Mouse (Mus musculus): ENCODE results near the gene Nfil3. TPM values are rescaled to one million over a fixed set of nuclear protein-coding genes. Genes with fewer than 3 reads are reported as not detected.

Gene Nfil3
- total RNA-seq (2021): 10 to 100 TPM; 12.2 to 13.8 TPM
- long read RNA-seq, experiment 1, transcript Nfil3-201 (2 exons, 2,026 nt): major isoform, 13 of 19 reads
- long read RNA-seq, experiment 1, partial matches to known transcripts: 0 of 19 reads
- long read RNA-seq, experiment 1, other reads (novel, unspliced or antisense): 6 of 19 reads
- long read RNA-seq, experiment 2, transcript Nfil3-201 (2 exons, 2,026 nt): major isoform, 13 of 18 reads
- long read RNA-seq, experiment 2, partial matches to known transcripts: 0 of 18 reads
- long read RNA-seq, experiment 2, other reads (novel, unspliced or antisense): 5 of 18 reads

GRCm38 (mm10) chr13:52980951-52981421, at the start of gene Nfil3:
TSS of gene Nfil3 (minus strand) at chr13:52981073.
- peak; percentile 76 to 79 for DNase-seq (ENCODE audit: low spot score in 2 of 2)
- intact Hi-C loops (cut with DNase I): loop anchor here (1.0 to 10.0 kb wide), 5 partner anchors 52 to 269 kb away; partner anchors contain the start of gene Auh

GRCm38 (mm10) chr13:53024285-53024684, 43.4 kb upstream of the Nfil3 start:
- no peak for DNase-seq (ENCODE audit: low spot score in 2 of 2)
- intact Hi-C loops (cut with DNase I): no loop called here

- DNase-seq (ENCODE audit: low spot score in 2 of 2): no peak
- intact Hi-C loops (cut with DNase I): no loop called here
These were observed 39.4 kb upstream of the Nfil3 start for GRCm38 (mm10) chr13:53020282-53020681.

- DNase-seq (ENCODE audit: low spot score in 2 of 2): no peak
- intact Hi-C loops (cut with DNase I): no loop called here
These were observed 38.7 kb upstream of the Nfil3 start for GRCm38 (mm10) chr13:53019532-53019931.

- intact Hi-C loops (cut with DNase I): no loop called here
These were observed 38.1 kb upstream of the Nfil3 start for GRCm38 (mm10) chr13:53018976-53019375.

GRCm38 (mm10) chr13:53017983-53018382, 37.1 kb upstream of the Nfil3 start:
- intact Hi-C loops (cut with DNase I): no loop called here
- no peak for DNase-seq (ENCODE audit: low spot score in 2 of 2)

More at GRCm38 (mm10) chr13:53018976-53019375, 38.1 kb upstream of the Nfil3 start:
- DNase-seq (ENCODE audit: low spot score in 2 of 2): no peak

GRCm38 (mm10) chr13:53017117-53017516, 36.2 kb upstream of the Nfil3 start:
- intact Hi-C loops (cut with DNase I): no loop called here
- no peak for DNase-seq (ENCODE audit: low spot score in 2 of 2)

- DNase-seq (ENCODE audit: low spot score in 2 of 2): peak; percentile 25 to 46
- intact Hi-C loops (cut with DNase I): no loop called here
These were observed 30.6 kb upstream of the Nfil3 start for GRCm38 (mm10) chr13:53011426-53011825.

GRCm38 (mm10) chr13:53008489-53009184, 27.8 kb upstream of the Nfil3 start:
- intact Hi-C loops (cut with DNase I): no loop called here
- DNase-seq (ENCODE audit: low spot score in 2 of 2): peak in 1 of 2 experiments; percentile 22

GRCm38 (mm10) chr13:53007781-53008180, 26.9 kb upstream of the Nfil3 start:
- intact Hi-C loops (cut with DNase I): no loop called here
- peak in 1 of 2 experiments; percentile 14 for DNase-seq (ENCODE audit: low spot score in 2 of 2)

GRCm38 (mm10) chr13:53003286-53003685, 22.4 kb upstream of the Nfil3 start:
- intact Hi-C loops (cut with DNase I): no loop called here
- no peak for DNase-seq (ENCODE audit: low spot score in 2 of 2)

- intact Hi-C loops (cut with DNase I): no loop called here
- DNase-seq (ENCODE audit: low spot score in 2 of 2): no peak
These were observed 20.6 kb upstream of the Nfil3 start for GRCm38 (mm10) chr13:53001511-53001935.

- intact Hi-C loops (cut with DNase I): no loop called here
- DNase-seq (ENCODE audit: low spot score in 2 of 2): no peak
These were observed 19.6 kb upstream of the Nfil3 start for GRCm38 (mm10) chr13:53000481-53000880.

- DNase-seq (ENCODE audit: low spot score in 2 of 2): no peak
- intact Hi-C loops (cut with DNase I): loop anchor here (5.0 kb wide), 1 partner anchor 89 kb away; no protein-coding TSS in a partner anchor
These were observed 17.7 kb upstream of the Nfil3 start for GRCm38 (mm10) chr13:52998541-52998940.

GRCm38 (mm10) chr13:52997806-52998205, 16.9 kb upstream of the Nfil3 start:
- intact Hi-C loops (cut with DNase I): loop anchor here (5.0 kb wide), 1 partner anchor 89 kb away; no protein-coding TSS in a partner anchor
- no peak for DNase-seq (ENCODE audit: low spot score in 2 of 2)

- no peak for DNase-seq (ENCODE audit: low spot score in 2 of 2)
- intact Hi-C loops (cut with DNase I): loop anchor here (5.0 kb wide), 1 partner anchor 91 kb away; no protein-coding TSS in a partner anchor
These were observed 15.3 kb upstream of the Nfil3 start for GRCm38 (mm10) chr13:52996201-52996600.

GRCm38 (mm10) chr13:52994197-52994881, 13.5 kb upstream of the Nfil3 start:
- intact Hi-C loops (cut with DNase I): no loop called here
- no peak for DNase-seq (ENCODE audit: low spot score in 2 of 2)

- DNase-seq (ENCODE audit: low spot score in 2 of 2): no peak
- intact Hi-C loops (cut with DNase I): no loop called here
These were observed 9.3 kb upstream of the Nfil3 start for GRCm38 (mm10) chr13:52990139-52990538.

- intact Hi-C loops (cut with DNase I): loop anchor here (10.0 kb wide), 1 partner anchor 154 kb away; no protein-coding TSS in a partner anchor
- no peak for DNase-seq (ENCODE audit: low spot score in 2 of 2)
These were observed 8.1 kb upstream of the Nfil3 start for GRCm38 (mm10) chr13:52989005-52989404.

GRCm38 (mm10) chr13:52987880-52988279, 7.0 kb upstream of the Nfil3 start:
- no peak for DNase-seq (ENCODE audit: low spot score in 2 of 2)
- intact Hi-C loops (cut with DNase I): loop anchor here (10.0 kb wide), 1 partner anchor 153 kb away; no protein-coding TSS in a partner anchor

Data from left cerebral cortex, postnatal 14 days (tissue).